Mouse (Mus musculus): ENCODE measurements around the gene Rspo1. TPM values are rescaled to one million over a fixed set of nuclear protein-coding genes. Genes with fewer than 3 reads are reported as not detected.

Rspo1 gene
- polyA plus RNA-seq, 1 experiment: 0.02 TPM

DNA sequence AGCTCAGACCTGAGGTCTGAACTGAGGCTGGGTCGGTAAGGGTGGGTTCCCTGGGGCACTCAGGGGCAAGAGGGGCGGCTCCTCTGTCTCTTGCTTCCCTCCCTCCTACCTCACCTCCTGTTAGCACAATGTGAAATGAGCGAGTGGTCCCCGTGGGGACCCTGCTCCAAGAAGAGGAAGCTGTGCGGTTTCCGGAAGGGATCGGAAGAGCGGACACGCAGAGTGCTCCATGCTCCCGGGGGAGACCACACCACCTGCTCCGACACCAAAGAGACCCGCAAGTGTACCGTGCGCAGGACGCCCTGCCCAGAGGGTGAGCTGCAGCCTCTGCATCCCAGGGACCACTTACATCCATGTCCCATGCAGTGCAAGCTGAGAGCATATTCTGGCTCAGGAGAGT, 21.2 kb downstream of the Rspo1 start:
- no peak for TF ChIP-seq TAL1 (IDR thresholded peaks at IDR 0.05; ENCODE audit: low read length)
- TF ChIP-seq GATA1 (IDR thresholded peaks at IDR 0.05; ENCODE audit: low read length): no peak
- peaks cover 57% of the 10 kb centered on the region for H3K27me3 ChIP-seq (ENCODE audit: control insufficient read depth)
- no peak overlapping the region for H3K4me3 ChIP-seq (replicated peaks)
- no peaks in the 10 kb centered on the region for H3K4me1 ChIP-seq (ENCODE audit: control insufficient read depth)
- no peaks in the 10 kb centered on the region for H3K9me3 ChIP-seq (ENCODE audit: control insufficient read depth, low read length)
- no peaks in the 10 kb centered on the region for H3K36me3 ChIP-seq (ENCODE audit: control insufficient read depth)

DNA sequence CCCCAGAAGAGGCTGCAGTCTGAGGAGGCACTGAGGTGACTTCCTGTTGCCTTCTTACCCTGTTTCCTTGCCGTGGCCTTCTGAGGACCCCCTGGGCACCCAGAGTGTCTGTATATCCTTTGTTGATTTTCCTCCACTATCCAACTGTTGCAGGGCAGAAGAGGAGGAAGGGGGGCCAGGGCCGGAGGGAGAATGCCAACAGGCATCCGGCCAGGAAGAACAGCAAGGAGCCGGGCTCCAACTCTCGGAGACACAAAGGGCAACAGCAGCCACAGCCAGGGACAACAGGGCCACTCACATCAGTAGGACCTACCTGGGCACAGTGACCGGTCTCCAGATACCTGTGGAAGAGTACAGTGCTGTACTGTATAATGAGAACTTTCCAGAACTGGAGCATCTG, 22.0 kb downstream of the Rspo1 start:
- H3K27me3 ChIP-seq (ENCODE audit: control insufficient read depth): peaks cover 57% of the 10 kb centered on the region

DNA sequence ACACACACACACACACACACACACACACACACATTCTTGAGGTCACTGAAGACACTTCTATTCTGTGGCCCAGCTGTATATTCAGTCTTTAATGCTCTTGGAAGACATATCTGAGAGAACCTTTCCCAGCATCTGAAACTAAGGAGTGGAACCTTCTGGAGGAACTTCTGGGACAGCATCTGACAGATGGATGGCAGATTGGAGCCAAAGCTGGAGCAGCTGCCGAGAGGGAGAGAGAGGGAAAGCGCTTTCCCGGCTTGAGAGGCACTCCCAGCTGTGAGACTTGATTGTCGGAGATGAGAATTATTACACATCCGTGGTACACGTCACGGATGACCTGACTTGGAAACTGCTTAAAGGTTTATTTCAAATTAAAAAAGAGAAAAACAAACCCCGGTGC, 22.5 kb downstream of the Rspo1 start:
- Histone ChIP-seq H3K27me3 (ENCODE audit: control insufficient read depth) (peaks cover 56% of the 10 kb centered on the region), H3K4me1 (ENCODE audit: control insufficient read depth) (no peaks in the 10 kb centered on the region), H3K9me3 (ENCODE audit: control insufficient read depth, low read length) (no peaks in the 10 kb centered on the region), H3K36me3 (ENCODE audit: control insufficient read depth) (no peaks in the 10 kb centered on the region), H3K4me3 (replicated peaks) (no peak overlapping the region)
- TF ChIP-seq GATA1 (IDR thresholded peaks at IDR 0.05; ENCODE audit: low read length) (no peak), TAL1 (IDR thresholded peaks at IDR 0.05; ENCODE audit: low read length) (no peak)

More for the DNA sequence above, 22.0 kb downstream of the Rspo1 start:
- Histone ChIP-seq H3K9me3 (ENCODE audit: control insufficient read depth, low read length) (no peaks in the 10 kb centered on the region), H3K36me3 (ENCODE audit: control insufficient read depth) (no peaks in the 10 kb centered on the region), H3K4me1 (ENCODE audit: control insufficient read depth) (no peaks in the 10 kb centered on the region), H3K4me3 (replicated peaks) (no peak overlapping the region)
- TF ChIP-seq TAL1 (IDR thresholded peaks at IDR 0.05; ENCODE audit: low read length) (no peak), GATA1 (IDR thresholded peaks at IDR 0.05; ENCODE audit: low read length) (no peak)

DNA sequence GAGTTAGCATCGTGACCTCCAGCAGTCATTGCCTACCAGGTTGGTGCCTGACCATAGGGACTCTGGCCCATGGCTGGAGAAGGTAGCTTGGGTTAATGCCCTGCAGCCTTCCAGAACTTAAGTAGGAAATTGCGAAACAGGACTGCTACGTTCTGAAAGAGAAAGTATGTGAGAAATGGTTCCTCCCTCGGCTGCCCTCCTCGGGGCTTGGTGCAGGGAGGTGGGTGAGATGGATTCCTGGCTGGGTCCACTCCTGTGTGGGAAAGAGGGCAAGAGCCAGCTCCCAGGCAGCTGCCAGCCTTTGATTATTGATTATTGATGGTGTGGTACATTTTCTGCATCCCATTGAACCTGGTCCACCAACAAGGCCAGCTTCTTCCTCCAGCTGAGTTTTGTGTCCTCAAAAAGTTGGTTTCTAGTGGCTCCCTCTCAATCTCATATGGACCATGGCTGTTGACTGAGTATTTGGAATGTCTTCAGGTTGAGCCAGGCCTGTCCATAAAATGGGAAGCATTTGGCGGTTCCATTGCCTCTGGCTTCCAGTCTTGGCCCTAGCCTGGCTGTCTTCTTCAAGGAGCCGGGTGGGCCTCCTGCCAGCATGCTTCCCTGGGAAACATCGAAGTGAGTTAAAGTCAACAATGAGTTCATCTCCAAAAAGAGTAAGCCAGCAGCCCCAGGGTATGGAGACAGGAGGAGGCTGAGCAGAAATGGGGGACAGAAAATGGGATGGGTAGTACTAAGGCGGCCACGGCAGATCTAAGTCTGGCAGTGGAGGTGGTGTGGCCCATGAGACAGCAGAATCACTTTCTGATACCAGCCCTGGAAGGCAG, 29.8 kb downstream of the Rspo1 start, which contains the start of gene Gnl2:
Gnl2 (plus strand) TSS at position 780 of the 830 bp plus-strand sequence.
- TF ChIP-seq GATA1 (IDR thresholded peaks at IDR 0.05; ENCODE audit: low read length): no peak
- no peak for TF ChIP-seq TAL1 (IDR thresholded peaks at IDR 0.05; ENCODE audit: low read length)
- no peak within 1 kb of the TSS for H3K4me3 ChIP-seq (replicated peaks)
- no peaks in the 10 kb centered on the region for H3K9me3 ChIP-seq (ENCODE audit: control insufficient read depth, low read length)
- H3K4me1 ChIP-seq (ENCODE audit: control insufficient read depth): no peaks in the 10 kb centered on the region
- no peaks in the 10 kb centered on the region for H3K36me3 ChIP-seq (ENCODE audit: control insufficient read depth)
- H3K27me3 ChIP-seq (ENCODE audit: control insufficient read depth): peaks cover 17% of the 10 kb centered on the region

DNA sequence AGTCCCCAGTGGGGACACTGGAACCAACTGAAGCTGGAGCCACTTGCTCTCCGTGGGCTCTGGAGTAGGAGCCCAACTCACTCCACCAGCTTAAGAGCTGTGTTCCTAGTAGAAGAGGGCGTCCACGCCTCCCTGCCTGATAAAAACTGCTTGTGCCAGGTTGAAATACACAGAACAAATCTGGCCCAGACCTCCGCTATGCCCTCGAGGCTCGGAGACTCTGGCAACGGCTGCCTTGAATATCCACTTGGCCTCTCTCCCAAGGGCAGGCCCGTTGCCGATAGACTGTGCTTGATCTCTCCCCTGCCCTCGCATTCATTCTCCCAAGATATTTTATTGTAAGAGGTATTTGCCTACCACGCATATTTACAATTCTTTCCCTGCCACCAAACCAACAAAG, 31.2 kb downstream of the Rspo1 start:
- no peaks in the 10 kb centered on the region for H3K9me3 ChIP-seq (ENCODE audit: control insufficient read depth, low read length)
- no peaks in the 10 kb centered on the region for H3K4me1 ChIP-seq (ENCODE audit: control insufficient read depth)
- H3K4me3 ChIP-seq (replicated peaks): no peak overlapping the region
- H3K36me3 ChIP-seq (ENCODE audit: control insufficient read depth): no peaks in the 10 kb centered on the region
- peaks cover 12% of the 10 kb centered on the region for H3K27me3 ChIP-seq (ENCODE audit: control insufficient read depth)
- TF ChIP-seq GATA1 (IDR thresholded peaks at IDR 0.05; ENCODE audit: low read length) (no peak), TAL1 (IDR thresholded peaks at IDR 0.05; ENCODE audit: low read length) (no peak)

DNA sequence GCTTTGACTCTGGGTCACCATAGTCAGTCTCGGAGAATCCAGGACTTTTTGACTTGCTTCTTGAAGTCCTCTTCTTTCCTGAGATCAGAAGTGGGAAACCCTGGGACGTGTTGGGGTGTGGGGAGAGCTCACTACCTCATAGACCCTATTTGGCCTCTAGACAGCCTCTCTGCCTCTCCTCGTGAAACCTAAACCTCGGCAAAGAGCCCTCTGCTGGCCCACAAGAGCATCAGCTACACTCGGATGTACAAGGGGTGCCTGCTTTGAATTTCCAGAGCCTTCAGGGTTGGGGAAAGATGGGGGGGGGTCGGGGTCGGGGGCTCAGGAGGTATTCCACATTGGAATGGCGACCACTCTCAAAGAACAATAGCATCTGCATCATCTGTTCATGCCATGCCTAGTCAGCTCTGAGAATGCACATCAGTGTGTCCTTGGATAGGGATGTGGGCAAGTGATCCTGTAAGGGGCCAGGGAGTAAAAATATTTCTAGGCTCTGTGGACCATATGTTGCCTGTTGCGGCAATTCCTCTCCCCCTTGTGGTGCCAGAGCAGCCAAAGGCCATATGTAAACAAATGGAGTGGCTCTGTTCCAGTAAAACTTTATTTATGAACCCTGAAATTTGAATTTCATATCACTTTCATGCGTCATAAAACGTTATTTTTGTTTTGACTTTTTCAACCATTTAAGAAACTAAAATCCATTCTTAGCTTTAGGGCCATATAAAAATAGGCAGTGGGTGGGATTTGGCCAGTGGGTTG, 34.7 kb downstream of the Rspo1 start:
- peaks cover 26% of the 10 kb centered on the region for H3K27me3 ChIP-seq (ENCODE audit: control insufficient read depth)
- H3K9me3 ChIP-seq (ENCODE audit: control insufficient read depth, low read length): no peaks in the 10 kb centered on the region
- H3K4me1 ChIP-seq (ENCODE audit: control insufficient read depth): peaks cover 2% of the 10 kb centered on the region; the same call in 1 of the 2 replicates
- TF ChIP-seq GATA1 (IDR thresholded peaks at IDR 0.05; ENCODE audit: low read length) (no peak), TAL1 (IDR thresholded peaks at IDR 0.05; ENCODE audit: low read length) (no peak)
- H3K4me3 ChIP-seq (replicated peaks): no peak overlapping the region
- H3K36me3 ChIP-seq (ENCODE audit: control insufficient read depth): no peaks in the 10 kb centered on the region

DNA sequence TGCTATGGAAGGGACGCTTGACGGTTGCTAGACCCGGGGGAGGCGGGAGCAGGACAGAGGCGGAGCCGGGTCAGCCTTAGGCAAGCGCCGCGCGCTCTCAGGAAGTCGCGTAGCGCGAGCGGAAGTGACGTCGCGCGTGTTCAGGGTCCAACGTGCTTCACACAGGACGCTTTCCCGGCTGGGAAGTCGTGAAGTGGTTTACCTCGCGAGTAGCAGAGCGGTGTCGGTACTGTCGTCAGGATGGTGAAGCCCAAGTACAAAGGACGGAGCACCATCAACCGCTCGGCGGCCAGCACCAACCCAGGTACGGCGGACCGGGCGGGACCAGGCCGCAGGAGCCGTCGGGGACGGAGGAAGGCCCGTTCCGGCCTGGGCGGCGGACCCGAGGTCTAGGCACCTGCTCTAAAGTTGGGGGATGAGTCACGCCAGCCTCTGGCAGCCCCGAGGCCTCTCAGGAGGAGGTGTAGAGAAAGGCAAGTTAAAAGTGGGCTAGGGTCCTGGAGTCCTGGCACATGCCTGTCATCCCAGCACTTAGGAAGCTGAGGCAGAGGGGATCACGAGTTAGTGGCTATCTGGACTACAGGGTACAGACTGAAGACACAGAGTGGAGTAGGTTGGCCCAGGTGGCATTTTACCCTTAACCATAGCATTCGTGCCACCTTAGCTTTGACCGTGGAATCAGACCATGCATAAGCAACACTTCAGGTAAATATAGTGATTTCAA, 43.8 kb downstream of the Rspo1 start:
- peaks cover 29% of the 10 kb centered on the region for H3K36me3 ChIP-seq (ENCODE audit: control insufficient read depth)
- no peaks in the 10 kb centered on the region for H3K9me3 ChIP-seq (ENCODE audit: control insufficient read depth, low read length)
- TF ChIP-seq GATA1 (IDR thresholded peaks at IDR 0.05; ENCODE audit: low read length) (no peak), TAL1 (IDR thresholded peaks at IDR 0.05; ENCODE audit: low read length) (no peak)
- H3K4me3 ChIP-seq (replicated peaks): peak overlapping the region; percentile 94
- H3K4me1 ChIP-seq (ENCODE audit: control insufficient read depth): peaks cover 32% of the 10 kb centered on the region
- H3K27me3 ChIP-seq (ENCODE audit: control insufficient read depth): peaks cover 34% of the 10 kb centered on the region

DNA sequence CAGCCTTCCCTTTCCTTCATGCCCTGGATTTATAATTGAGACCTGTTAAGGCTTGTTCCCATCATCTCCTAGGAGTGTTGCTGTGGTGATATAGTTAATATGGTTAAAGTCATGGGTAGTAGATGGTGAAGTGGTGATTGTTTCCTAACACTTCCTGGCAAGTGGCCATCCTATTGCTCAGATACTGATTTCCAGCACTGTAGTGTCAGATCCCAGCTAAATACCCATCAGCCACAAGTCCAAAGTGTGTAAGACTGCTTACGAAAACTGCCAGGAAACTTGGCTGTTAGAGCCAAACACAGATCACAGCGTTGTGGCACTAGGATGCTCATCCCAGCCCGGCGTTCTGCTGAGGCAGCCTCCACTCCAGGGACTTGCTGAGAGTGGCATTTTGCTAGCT, 48.1 kb downstream of the Rspo1 start:
- Histone ChIP-seq H3K27me3 (ENCODE audit: control insufficient read depth) (no peaks in the 10 kb centered on the region), H3K4me1 (ENCODE audit: control insufficient read depth) (peaks cover 59% of the 10 kb centered on the region), H3K36me3 (ENCODE audit: control insufficient read depth) (peaks cover 68% of the 10 kb centered on the region), H3K4me3 (replicated peaks) (no peak overlapping the region), H3K9me3 (ENCODE audit: control insufficient read depth, low read length) (no peaks in the 10 kb centered on the region)
- TF ChIP-seq TAL1 (IDR thresholded peaks at IDR 0.05; ENCODE audit: low read length): no peak

DNA sequence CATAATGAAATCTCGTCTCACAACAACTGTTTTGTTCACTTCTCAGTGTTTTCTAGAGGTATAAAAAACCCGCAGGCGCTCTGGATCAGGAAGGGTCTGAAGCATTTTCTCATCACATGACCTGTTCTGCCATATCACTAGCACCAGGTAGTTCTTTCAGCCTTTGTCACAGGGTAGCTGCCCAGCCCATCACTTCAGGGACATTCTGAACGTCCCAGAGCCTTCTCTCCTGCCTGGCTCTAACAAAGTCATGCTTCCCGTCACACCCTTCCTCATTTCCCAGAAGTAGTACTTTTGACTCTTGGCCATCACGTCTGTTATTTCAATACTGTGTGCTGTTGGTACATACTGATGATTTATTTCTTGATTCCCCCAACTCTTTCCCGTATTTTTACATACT, 58.2 kb downstream of the Rspo1 start:
- Histone ChIP-seq H3K36me3 (ENCODE audit: control insufficient read depth) (peaks cover 99% of the 10 kb centered on the region), H3K9me3 (ENCODE audit: control insufficient read depth, low read length) (no peaks in the 10 kb centered on the region), H3K4me1 (ENCODE audit: control insufficient read depth) (peaks cover 11% of the 10 kb centered on the region), H3K4me3 (replicated peaks) (no peak overlapping the region), H3K27me3 (ENCODE audit: control insufficient read depth) (no peaks in the 10 kb centered on the region)
- no peak for TF ChIP-seq TAL1 (IDR thresholded peaks at IDR 0.05; ENCODE audit: low read length)
- no peak for TF ChIP-seq GATA1 (IDR thresholded peaks at IDR 0.05; ENCODE audit: low read length)

Data from erythroblast, embryonic 14.5 days (primary cell).